Mouse (Mus musculus) frontal cortex, postnatal 36 days (tissue): ENCODE data around the gene Gm21992.
A peak's percentile ranks its signal among the peaks of the same experiment; 100 is the strongest.

ENCODE experiments used
- DNase-seq, 2 experiments: peaks; one replicate each; pipeline ENCODE4 v3.0.0; 2022; ENCODE audit warnings: low spot score in 2 of 2

Gene Gm21992

GRCm38 (mm10) chr19:4811063-4811908 lies at the start of gene Gm21992, which contains the start of gene Rbm14:
Gm21992 (minus strand) TSS chr19:4811612.
Rbm14 (minus strand) TSS chr19:4811634.
- DNase-seq: peak; percentile 98 to 99

GRCm38 (mm10) chr19:4859081-4859480 lies 47.7 kb upstream of the Gm21992 start:
- no peak for DNase-seq

DNA sequence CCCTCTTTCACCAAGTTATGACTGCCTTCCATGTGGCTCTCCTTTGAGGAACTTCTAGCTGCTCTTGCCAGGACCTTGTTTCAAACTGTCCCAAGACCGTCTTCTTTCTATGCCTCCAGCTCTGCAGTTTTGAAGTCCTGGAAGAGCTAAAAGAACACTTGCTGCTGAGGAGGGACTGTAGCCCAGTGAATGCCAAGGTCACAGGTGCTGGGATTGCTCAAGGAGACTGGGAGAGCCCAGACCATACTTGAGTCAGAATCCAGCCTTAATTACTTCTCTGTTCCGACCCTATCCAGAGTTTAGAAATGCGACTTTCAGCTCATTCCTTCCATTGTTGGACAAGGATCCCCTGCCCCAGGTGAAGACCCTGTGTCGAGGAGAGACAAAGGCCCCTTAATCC lies 44.5 kb upstream of the Gm21992 start:
- no peak for DNase-seq

- DNase-seq: no peak
These were observed 44.0 kb upstream of the Gm21992 start for GRCm38 (mm10) chr19:4855470-4855820.

DNA sequence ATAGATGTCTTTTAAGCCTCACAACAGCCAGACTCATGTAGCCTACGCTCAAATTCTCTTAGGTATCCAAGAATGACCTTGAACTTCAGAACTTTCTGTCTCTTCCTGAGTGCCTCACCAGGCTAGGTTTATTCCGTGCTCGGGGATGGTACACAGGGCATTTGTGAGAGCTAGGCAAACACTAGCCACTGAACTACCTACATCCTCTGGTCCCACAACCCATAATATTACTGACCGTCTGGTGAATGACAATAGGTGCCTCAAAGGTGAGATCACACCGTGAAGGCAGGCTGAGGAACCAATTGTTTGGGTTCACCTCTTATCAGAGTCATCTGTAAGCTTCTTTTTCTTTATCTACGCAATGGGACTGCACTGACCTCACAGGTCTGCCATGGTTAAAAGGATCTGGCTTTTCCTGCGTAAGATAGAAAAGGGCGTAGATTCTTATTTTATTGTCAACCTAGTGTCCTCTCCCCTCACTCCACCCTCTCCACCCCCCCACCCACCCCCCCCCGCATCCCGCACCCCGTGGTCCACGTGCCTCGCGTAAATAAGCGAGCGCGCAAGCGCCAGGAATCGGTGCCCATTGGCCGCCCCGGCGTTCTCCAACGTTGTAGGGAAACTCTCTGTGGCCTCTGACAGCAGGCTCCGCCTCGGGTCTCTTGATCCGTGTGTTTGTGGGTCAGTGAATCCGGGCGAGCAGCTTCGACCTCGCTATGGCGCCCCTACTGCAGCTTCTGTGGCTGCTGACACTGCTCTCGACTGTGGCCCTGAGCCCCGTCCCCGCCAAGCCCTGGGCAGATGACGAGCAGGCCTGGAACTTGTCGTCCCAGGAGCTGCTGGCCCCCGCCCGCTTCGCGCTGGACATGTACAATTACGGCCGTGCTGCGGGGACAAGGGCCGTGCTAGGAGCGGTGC lies 43.4 kb upstream of the Gm21992 start, which contains the start of gene Ctsf:
Gene Ctsf (plus strand): TSS at position 579 of the 918 bp plus-strand sequence.
- peak; percentile 88 to 92 for DNase-seq

DNA sequence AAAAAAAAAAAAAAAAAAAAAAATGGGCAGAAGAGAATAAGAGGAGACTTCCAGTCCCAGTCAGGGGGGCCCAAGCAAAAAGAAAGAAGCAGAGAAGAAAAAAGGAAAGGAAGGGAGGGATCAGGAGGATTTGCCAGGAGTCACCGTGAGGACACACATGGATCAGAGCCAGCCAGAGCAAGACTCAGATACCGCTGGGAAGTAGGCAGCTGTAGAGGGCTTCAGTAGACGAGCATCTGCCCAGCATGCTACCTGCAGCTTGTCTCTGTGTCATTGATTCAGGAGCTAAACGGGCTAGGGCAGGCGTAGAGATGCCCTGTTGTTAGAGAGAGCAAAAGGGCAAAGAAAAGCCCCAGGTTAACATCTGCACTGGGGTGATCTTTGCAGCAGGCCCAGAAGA lies 38.9 kb upstream of the Gm21992 start:
- no peak for DNase-seq

DNA sequence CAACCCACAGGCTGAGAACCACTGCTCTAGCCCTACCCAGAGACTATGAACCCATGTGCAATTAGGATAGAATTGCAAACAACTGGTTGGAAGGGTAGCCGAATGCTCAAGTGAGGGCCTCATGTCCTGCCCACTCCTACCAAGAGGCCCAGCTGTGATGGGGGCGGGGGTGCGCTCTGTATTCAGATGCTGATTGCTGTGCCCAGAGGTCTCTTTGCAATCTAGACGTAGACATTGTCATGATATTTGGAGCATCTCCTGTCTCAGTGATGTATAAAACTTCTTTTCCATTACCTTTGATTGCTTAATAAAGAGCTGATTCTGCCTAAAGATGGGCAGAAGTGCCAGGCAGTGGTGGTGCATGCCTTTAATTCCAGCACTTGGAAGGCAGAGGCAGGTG lies 38.4 kb upstream of the Gm21992 start:
- DNase-seq: no peak

DNA sequence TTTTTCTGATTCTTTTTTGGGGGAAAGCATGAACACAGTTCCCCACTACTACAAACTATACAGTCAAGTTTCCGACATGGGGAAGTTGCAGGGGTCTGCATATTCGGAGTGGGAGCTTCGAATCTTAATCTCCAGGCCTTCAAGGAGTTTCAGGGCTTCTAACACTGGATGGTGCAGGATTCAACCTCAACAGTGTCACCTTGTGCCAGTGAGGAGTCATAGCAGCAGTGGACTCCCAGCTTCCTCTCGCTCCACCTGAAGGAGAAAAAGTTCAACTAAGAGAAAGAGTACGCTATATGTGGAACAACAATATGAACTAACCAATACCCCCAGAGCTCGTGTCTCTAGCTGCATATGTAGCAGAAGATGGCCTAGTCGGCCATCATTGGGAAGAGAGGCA lies 36.1 kb upstream of the Gm21992 start:
- DNase-seq: peak in 1 of 2 experiments; percentile 19

- DNase-seq: no peak
These were observed 34.4 kb upstream of the Gm21992 start for GRCm38 (mm10) chr19:4845846-4846245.

GRCm38 (mm10) chr19:4842611-4843010 lies 31.2 kb upstream of the Gm21992 start:
- no peak for DNase-seq

DNA sequence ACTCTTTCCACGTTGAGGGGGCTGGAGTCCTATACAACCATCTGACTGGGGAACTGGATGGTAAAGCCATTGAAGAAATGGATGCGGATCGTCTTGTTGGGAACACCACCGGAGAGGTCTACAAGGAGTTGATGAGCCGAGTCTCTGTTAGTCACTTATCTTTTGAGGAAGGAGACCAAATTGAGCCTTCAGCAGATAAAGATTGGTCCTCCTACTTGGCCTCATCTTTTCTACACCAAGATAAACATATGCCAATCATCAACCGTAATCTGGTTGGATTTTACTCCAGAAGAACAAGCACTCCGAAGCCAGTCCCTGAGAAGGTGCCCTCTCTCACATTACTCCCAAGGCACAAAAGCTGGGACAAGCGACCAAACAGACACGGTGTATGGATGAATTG lies 29.4 kb upstream of the Gm21992 start:
- no peak for DNase-seq

- DNase-seq: peak; percentile 94 to 98
These were observed 27.7 kb upstream of the Gm21992 start, which contains the start of the genes Ccs and Ccdc87 for GRCm38 (mm10) chr19:4839149-4839548. Ccs (minus strand) TSS chr19:4839332. Ccdc87 (plus strand) TSS chr19:4839366.

DNA sequence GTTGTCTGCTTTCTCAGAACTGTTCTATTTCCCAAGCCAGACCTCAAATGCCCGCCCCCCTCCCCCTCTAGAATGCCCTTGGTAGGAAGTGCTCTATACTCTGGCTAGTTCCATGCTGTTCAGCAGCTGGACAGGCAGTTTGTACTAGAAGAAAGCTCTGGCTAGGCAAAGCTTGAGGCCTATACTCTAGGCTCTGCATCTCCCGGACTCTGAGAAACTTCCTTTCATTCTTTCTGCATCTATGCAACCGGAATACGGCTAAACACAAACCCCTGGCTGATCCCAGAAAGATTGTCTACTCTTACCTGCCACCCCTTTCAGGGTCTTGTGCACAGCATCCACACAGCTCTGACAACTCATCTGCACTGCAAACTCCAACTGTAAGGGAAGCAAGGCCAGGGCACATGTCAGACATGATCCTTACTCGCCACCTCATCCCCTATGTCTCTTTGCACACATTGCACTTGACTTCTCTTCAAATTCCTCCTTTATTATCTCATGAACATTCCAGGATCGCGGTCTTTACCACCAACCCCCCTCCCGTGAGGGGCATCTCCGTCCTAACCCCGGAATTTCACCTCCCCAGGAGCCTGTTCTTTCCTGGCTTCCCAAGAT lies 27.2 kb upstream of the Gm21992 start:
- no peak for DNase-seq

GRCm38 (mm10) chr19:4837049-4837448 lies 25.6 kb upstream of the Gm21992 start:
- no peak for DNase-seq

DNA sequence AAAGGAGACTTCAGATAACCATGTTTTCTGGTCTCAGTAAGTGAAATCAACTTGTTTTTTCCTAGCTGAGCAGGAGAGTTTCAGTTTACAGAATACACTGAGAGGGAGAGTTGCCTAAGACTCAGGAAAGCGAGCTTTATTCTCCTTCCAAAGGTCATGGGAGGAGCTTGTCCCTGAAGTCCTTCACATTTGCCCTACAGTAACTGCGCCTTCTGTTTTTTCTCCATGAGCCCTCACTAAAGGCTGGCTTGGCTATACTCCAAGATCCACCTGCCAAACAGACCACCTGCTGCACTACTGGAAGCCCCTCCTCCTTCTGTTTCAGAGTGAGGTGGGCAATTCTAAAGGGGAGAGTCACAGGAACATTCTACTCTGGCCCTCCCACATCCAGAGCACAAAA lies 24.7 kb upstream of the Gm21992 start:
- DNase-seq: no peak

DNA sequence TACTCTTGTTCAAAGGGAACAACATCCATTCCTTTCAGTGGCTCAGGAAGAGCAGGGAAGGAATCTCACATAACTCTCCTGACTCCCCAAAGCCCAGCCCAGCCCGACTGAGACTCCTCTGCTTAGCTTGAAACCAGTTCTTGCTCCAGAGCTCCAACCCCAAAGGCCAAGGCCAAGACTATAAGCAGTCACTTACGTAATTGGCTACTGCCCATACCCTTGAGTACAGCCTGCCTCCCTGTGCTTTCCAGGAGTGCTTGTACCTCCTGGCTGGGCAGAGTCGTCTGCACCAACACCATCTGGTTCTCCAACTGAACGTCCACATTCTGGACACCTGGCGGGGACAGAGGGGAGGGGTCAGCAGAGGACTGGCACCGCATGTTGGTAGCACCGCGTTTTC lies 22.6 kb upstream of the Gm21992 start:
- no peak for DNase-seq

GRCm38 (mm10) chr19:4829156-4829555 lies 17.7 kb upstream of the Gm21992 start:
- DNase-seq: peak; percentile 11 to 33

DNA sequence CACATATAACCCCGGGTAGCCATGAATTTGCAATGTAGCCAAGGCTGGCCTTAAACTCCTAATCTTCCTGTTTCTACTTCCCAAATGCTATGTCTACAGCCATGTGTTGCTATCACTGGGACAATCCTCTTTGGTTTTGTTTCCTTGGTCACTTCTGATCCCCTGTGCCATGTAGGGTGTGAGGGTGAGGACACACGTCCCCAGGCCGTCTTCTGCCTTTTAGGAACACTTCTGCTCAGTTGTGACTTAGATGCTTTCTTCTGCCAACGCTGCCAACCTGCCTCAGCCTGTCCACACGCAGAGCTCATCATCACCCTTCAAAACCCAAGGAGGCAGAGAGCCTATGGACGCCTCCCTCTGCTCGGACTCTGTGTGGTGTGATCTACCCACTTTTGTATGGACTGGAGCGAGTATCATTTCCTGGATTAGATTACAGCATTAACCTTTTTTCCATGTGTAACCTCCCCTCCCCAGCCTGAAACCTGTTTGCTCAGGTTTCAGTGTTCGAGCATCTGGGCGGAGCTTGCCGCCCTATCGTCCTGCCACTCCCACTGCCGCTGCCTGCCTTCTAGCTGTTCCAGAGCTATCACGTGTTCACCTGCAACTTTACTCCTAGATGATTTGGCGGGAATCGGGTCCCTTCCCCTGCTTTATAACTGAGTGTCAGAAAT lies 17.2 kb upstream of the Gm21992 start:
- DNase-seq: no peak

DNA sequence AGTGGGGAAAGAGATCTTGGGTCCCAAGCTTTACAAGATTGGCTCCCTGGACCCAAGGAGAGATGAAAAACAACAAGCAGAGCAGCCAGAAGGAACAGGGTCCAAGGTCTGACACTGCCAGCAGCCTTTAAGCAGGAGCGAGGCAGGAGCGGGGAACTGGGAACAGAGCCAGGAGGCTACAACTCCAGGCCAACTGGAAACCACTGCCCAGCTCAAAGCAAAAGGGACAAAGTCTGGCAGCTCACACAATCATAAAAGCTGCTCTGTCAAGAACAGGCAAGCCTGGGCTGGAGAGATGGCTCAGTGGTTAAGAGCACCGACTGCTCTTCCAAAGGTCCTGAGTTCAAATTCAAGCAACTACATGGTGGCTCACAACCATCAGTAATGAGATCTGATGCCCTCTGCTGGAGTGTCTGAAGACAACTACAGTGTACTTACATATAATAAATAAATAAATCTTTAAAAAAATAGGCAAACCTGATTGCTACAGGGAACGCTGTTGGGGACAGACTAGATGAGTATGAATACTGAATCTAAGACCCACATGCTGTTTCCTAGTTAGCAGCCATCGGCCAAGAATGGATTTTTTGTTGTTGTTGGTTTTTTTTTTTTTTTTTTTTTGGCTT lies 9.4 kb upstream of the Gm21992 start:
- peak; percentile 60 to 72 for DNase-seq

DNA sequence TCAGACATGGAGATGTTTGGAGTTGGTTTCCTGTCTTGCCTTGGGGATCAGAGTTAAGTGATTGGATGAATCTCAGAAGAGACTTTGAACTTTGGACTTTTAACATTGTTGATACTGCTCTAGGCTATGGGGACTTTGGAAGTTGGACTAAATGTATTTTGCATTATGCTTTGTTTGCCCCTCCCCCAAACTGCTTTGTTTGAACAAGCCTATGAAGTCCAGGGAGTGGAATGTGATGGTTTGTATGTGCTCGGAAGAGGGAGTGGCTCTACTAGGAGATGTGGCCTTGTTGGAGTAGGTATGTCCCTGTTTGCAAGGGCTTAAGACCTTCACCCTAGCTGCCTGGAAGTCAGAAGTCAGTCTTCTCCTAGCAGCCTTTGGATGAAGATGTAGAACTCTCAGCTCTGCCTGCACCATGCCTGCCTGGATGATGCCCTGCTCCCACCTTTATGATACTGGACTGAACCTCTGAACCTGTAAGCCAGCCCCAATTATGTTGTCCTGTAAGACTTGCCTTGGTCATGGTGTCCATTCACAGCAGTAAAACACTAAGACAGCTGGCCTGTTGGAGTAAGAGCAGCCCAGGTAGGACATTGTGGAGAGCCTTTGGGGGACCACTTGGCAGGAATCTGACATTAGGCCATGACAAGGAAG lies 5.9 kb upstream of the Gm21992 start:
- DNase-seq: no peak
